Mouse (Mus musculus): ENCODE measurements around the gene Gm42417. TPM values are rescaled to one million over a fixed set of nuclear protein-coding genes. Genes with fewer than 3 reads are reported as not detected.

The Gm42417 gene
- polyA plus RNA-seq, 1 experiment from 2014 or later = not detected

DNA sequence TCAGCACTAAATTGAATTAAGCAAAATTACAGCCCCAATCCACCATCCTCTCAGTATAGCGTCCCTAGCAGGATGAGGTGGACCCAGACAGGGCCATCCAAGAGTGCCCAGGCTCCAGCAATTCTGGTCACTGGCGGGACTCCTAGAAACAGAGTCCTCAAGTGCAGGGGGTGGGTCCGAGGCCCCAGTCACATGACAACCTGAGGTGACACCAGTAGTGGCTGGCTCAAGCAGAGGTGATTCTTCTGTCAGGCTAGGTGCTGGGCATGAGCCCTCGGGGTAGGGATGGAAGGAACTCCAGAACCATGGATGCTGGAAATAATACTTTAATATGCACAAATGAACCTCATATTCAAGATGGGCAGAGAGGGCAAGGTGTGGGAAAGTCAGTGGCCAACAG, 23.2 kb upstream of the Gm42417 start:
- Histone ChIP-seq H3K9me3 (ENCODE audit: low read length) (no peaks in the 10 kb centered on the region), H3K4me1 (ENCODE audit: insufficient read depth) (peaks cover 12% of the 10 kb centered on the region; the same call in 1 of the 2 replicates), H3K36me3 (replicated peaks; ENCODE audit: insufficient read depth, low read length) (no peaks in the 10 kb centered on the region), H3K9ac (replicated peaks) (no peak overlapping the region), H3K4me2 (ENCODE audit: low read depth, low read length) (no peak overlapping the region), H3K27ac (ENCODE audit: low read depth) (no peak overlapping the region), H3K27me3 (ENCODE audit: insufficient read depth, low read length) (peaks cover 32% of the 10 kb centered on the region), H3K4me3 (ENCODE audit: low read depth, low read length) (no peak overlapping the region)
- WGBS (ENCODE audit: insufficient replicate concordance) = 67% methylated on average over 4 of the region's 4 CpGs
- TF ChIP-seq EP300 (IDR thresholded peaks at IDR 0.05; ENCODE audit: low read depth) (no peak), CTCF (IDR thresholded peaks at IDR 0.05; ENCODE audit: low read depth) (no peak)
- DNase-seq (no peak), ATAC-seq (no peak)

DNA sequence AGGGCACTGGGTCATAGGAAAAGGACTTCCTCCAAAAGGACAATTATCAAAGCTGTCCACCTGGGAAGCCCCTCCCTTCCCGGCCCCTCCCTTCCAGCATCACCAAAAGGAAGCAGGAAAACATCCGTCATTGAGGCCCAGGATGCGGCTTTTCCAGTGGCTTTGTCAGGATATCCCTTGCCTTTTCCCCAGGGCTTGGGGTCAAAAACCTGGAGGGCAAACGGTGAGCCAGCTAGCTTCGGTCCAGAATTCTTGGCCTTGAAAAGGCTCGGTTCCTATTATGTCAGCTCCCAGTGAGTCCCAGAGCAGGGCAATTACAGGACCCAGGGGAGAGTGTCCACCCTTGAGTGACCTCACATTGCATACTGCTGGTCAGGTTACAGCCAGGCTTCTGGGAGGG, 21.7 kb upstream of the Gm42417 start:
- 55% methylated on average over 6 of the region's 6 CpGs for WGBS (ENCODE audit: insufficient replicate concordance)
- no peaks in the 10 kb centered on the region for H3K36me3 ChIP-seq (replicated peaks; ENCODE audit: insufficient read depth, low read length)
- H3K27me3 ChIP-seq (ENCODE audit: insufficient read depth, low read length) = peaks cover 37% of the 10 kb centered on the region
- ATAC-seq = no peak
- H3K4me3 ChIP-seq (ENCODE audit: low read depth, low read length) = no peak overlapping the region
- no peak overlapping the region for H3K9ac ChIP-seq (replicated peaks)
- no peak overlapping the region for H3K4me2 ChIP-seq (ENCODE audit: low read depth, low read length)
- no peak overlapping the region for H3K27ac ChIP-seq (ENCODE audit: low read depth)
- peaks cover 16% of the 10 kb centered on the region for H3K4me1 ChIP-seq (ENCODE audit: insufficient read depth)
- TF ChIP-seq CTCF (IDR thresholded peaks at IDR 0.05; ENCODE audit: low read depth) = no peak
- TF ChIP-seq EP300 (IDR thresholded peaks at IDR 0.05; ENCODE audit: low read depth) = no peak
- no peak for DNase-seq
- H3K9me3 ChIP-seq (ENCODE audit: low read length) = no peaks in the 10 kb centered on the region

DNA sequence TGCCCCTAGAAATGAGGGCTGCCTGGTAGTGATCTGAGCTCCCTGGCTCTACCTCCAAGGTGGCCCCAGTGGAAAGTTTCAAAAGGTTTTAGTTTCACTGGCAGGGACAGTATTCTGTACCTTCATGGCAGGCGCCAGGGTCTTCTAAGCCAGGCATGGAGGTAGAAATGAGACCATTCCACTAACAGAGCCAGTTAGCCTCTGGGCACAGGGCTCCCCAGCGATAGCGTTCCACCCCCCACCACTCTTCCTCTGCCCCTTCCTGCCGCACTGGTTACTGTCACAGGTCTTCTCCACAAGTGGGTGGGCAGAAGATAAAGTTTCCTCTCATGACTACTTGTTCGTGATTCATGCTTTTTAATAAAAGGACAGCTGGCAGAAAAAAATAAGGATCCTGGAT, 20.7 kb upstream of the Gm42417 start:
- peaks cover 37% of the 10 kb centered on the region for H3K27me3 ChIP-seq (ENCODE audit: insufficient read depth, low read length)
- H3K4me1 ChIP-seq (ENCODE audit: insufficient read depth) = peaks cover 26% of the 10 kb centered on the region
- H3K9ac ChIP-seq (replicated peaks) = no peak overlapping the region
- H3K4me2 ChIP-seq (ENCODE audit: low read depth, low read length) = no peak overlapping the region
- DNase-seq (no peak), ATAC-seq (no peak)
- TF ChIP-seq CTCF (IDR thresholded peaks at IDR 0.05; ENCODE audit: low read depth) = no peak
- no peak for TF ChIP-seq EP300 (IDR thresholded peaks at IDR 0.05; ENCODE audit: low read depth)
- no peaks in the 10 kb centered on the region for H3K9me3 ChIP-seq (ENCODE audit: low read length)
- H3K27ac ChIP-seq (ENCODE audit: low read depth) = no peak overlapping the region
- H3K4me3 ChIP-seq (ENCODE audit: low read depth, low read length) = no peak overlapping the region
- no peaks in the 10 kb centered on the region for H3K36me3 ChIP-seq (replicated peaks; ENCODE audit: insufficient read depth, low read length)
- WGBS (ENCODE audit: insufficient replicate concordance) = 44% methylated on average over 5 of the region's 5 CpGs

DNA sequence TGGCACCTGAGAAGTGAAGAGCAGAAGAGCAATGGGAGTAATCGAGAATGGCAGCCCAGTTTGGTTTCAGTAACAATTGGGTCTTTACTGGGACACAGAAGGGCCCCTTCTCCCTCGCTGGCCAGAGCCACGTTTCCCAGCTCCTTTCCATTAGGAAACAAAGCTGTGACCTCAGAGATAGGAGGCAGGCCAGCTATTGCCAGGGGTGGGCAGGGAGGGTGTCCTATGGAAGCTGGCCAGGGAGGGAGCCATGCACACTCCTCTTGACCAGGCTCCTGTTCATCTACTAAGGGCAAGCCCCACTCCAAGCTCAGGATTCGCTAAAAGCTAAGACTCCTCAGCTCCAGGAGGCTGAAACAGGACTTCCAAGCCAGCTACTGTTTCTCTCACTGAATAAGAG, 20.0 kb upstream of the Gm42417 start:
- H3K27me3 ChIP-seq (ENCODE audit: insufficient read depth, low read length) = peaks cover 37% of the 10 kb centered on the region
- no peaks in the 10 kb centered on the region for H3K9me3 ChIP-seq (ENCODE audit: low read length)
- peak overlapping the region; percentile 84 for H3K4me2 ChIP-seq (ENCODE audit: low read depth, low read length)
- H3K4me1 ChIP-seq (ENCODE audit: insufficient read depth) = peaks cover 27% of the 10 kb centered on the region
- TF ChIP-seq CTCF (IDR thresholded peaks at IDR 0.05; ENCODE audit: low read depth) (0 out of 2 replicates have a peak, but pooled peaks have one; percentile 1), EP300 (IDR thresholded peaks at IDR 0.05; ENCODE audit: low read depth) (no peak)
- no peak overlapping the region for H3K9ac ChIP-seq (replicated peaks)
- no peak for ATAC-seq
- WGBS (ENCODE audit: insufficient replicate concordance) = 27% methylated on average over 4 of the region's 4 CpGs
- no peaks in the 10 kb centered on the region for H3K36me3 ChIP-seq (replicated peaks; ENCODE audit: insufficient read depth, low read length)
- no peak overlapping the region for H3K4me3 ChIP-seq (ENCODE audit: low read depth, low read length)
- DNase-seq = no peak
- H3K27ac ChIP-seq (ENCODE audit: low read depth) = no peak overlapping the region

DNA sequence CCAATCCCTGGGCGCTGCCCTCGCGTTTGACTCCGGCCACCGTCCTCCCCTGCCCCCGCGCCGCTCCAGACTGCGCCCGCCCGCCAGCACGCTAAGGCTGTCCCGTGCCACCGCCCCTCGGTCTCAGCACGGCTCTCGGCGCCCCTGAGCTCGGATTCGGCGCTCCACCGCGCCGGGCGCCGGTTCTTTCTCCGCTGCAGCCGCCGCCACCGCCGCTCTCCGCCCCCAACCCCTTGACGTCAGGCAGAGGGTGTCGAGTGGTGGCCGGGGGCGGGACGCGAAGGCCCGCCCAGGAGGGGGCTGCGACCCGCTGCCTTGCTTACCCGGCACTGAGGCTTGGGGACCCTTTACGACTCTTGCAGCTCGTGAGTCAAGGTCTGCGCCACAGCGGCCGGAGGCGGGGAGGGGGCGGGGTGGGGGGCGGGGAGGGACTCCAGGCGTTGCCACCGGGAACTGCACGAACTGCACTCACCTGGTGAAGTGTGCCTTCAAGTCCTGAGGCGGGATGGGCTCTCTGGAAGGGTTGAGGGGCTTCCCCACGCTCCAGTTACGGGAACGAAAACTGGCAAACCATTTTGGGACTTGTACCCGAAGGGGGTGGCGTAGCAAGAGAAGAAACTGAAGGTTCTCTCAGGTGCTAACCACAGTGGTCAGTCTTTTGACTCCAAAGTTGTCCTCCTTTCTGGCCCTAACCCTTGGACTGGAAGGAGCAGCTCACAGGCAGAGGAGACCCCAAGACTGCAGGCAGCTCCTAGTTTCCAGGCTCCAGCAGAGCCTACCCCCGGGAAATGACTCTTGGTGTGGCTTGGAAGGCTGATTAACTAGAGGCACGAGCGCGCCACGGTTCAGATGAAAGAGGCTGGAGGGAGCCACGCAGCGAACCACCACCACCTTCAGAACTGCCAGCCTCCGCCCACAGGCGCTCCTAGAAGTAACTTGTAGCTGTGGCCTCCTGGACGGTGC, 19.1 kb upstream of the Gm42417 start, which contains the start of gene Sema4c:
Sema4c (minus strand) TSS at position 319 of the 963 bp plus-strand sequence.
- Histone ChIP-seq H3K9me3 (ENCODE audit: low read length) (no peaks in the 10 kb centered on the region), H3K27ac (ENCODE audit: low read depth) (peak within 1 kb of the TSS; percentile 94), H3K36me3 (replicated peaks; ENCODE audit: insufficient read depth, low read length) (peaks cover 4% of the 10 kb centered on the region), H3K4me2 (ENCODE audit: low read depth, low read length) (peak within 1 kb of the TSS; percentile 84), H3K4me3 (ENCODE audit: low read depth, low read length) (peak within 1 kb of the TSS; percentile 68), H3K9ac (replicated peaks) (peak within 1 kb of the TSS; percentile 80), H3K4me1 (ENCODE audit: insufficient read depth) (peaks cover 25% of the 10 kb centered on the region), H3K27me3 (ENCODE audit: insufficient read depth, low read length) (peaks cover 37% of the 10 kb centered on the region)
- no peak for TF ChIP-seq CTCF (IDR thresholded peaks at IDR 0.05; ENCODE audit: low read depth)
- peak; percentile 5 for ATAC-seq
- DNase-seq = peak; percentile 68
- WGBS (ENCODE audit: insufficient replicate concordance) = 2% methylated on average over 62 of the region's 69 CpGs

DNA sequence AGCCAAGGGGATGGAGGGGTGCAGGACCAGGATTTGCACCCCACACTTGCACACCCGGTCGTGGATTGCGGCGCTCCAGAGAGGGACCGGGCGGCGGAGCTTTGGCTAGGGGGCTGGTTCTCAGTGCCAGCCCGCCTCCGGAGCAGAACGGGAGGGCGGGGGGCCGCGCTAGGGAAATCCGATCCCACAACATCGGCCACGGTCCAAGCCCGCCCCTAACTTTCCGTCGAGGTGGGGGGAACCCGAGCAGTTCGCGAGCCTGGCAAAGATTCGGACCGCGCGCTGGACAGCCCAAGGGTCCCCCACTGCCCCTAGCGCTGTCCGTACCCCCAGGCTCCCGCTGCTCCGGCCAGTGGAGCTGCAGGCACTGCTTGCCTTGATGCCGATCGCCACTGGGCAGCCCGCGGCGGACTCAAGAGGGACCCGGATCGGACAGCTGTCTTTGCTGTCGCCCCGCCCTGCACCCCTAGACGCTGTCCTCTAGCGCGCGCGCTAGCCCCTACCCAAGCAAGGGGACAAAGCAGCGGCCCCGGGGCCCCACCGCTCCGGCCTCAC, 18.3 kb upstream of the Gm42417 start:
- TF ChIP-seq CTCF (IDR thresholded peaks at IDR 0.05; ENCODE audit: low read depth) (no peak), EP300 (IDR thresholded peaks at IDR 0.05; ENCODE audit: low read depth) (no peak)
- Histone ChIP-seq H3K4me3 (ENCODE audit: low read depth, low read length) (peak overlapping the region; percentile 68), H3K27ac (ENCODE audit: low read depth) (peak overlapping the region; percentile 94), H3K9ac (replicated peaks) (peak overlapping the region; percentile 80), H3K36me3 (replicated peaks; ENCODE audit: insufficient read depth, low read length) (peaks cover 7% of the 10 kb centered on the region), H3K4me2 (ENCODE audit: low read depth, low read length) (peak overlapping the region; percentile 84), H3K9me3 (ENCODE audit: low read length) (no peaks in the 10 kb centered on the region), H3K4me1 (ENCODE audit: insufficient read depth) (peaks cover 21% of the 10 kb centered on the region), H3K27me3 (ENCODE audit: insufficient read depth, low read length) (peaks cover 37% of the 10 kb centered on the region)
- DNase-seq (peak; percentile 70), ATAC-seq (peak; percentile 44)
- under 1% methylated on average over 42 of the region's 48 CpGs for WGBS (ENCODE audit: insufficient replicate concordance)
